Mouse (Mus musculus): ENCODE data around the gene 4930442H23Rik. TPM values are rescaled to one million over a fixed set of nuclear protein-coding genes. Genes with fewer than 3 reads are reported as not detected.

4930442H23Rik gene
- total RNA-seq, 4 experiments from 2014 or later, result not detected

GRCm38 (mm10) chr10:81145778-81146177 is 37.9 kb downstream of the 4930442H23Rik start:
- DNase-seq (ENCODE audit: low spot score), result no peak

GRCm38 (mm10) chr10:81145307-81145706 is 38.3 kb downstream of the 4930442H23Rik start:
- DNase-seq (ENCODE audit: low spot score), result no peak

- peak; percentile 62 for DNase-seq (ENCODE audit: low spot score)
Observed at GRCm38 (mm10) chr10:81144667-81145066, 39.0 kb downstream of the 4930442H23Rik start.

- no peak for DNase-seq (ENCODE audit: low spot score)
Observed at GRCm38 (mm10) chr10:81143845-81144437, 39.7 kb downstream of the 4930442H23Rik start.

- DNase-seq (ENCODE audit: low spot score), result no peak
Observed at GRCm38 (mm10) chr10:81143157-81143633, 40.5 kb downstream of the 4930442H23Rik start.

- no peak for DNase-seq (ENCODE audit: low spot score)
Observed at GRCm38 (mm10) chr10:81142551-81142981, 41.1 kb downstream of the 4930442H23Rik start.

GRCm38 (mm10) chr10:81141455-81142210 is 42.0 kb downstream of the 4930442H23Rik start:
- DNase-seq (ENCODE audit: low spot score), result no peak

GRCm38 (mm10) chr10:81140717-81141454 is 42.8 kb downstream of the 4930442H23Rik start:
- DNase-seq (ENCODE audit: low spot score), result no peak

GRCm38 (mm10) chr10:81140005-81140404 is 43.6 kb downstream of the 4930442H23Rik start:
- DNase-seq (ENCODE audit: low spot score), result no peak

- DNase-seq (ENCODE audit: low spot score), result no peak
Observed at GRCm38 (mm10) chr10:81139529-81139846, 44.2 kb downstream of the 4930442H23Rik start.

GRCm38 (mm10) chr10:81138821-81139528 is 44.7 kb downstream of the 4930442H23Rik start:
- no peak for DNase-seq (ENCODE audit: low spot score)

GRCm38 (mm10) chr10:81138131-81138782 is 45.4 kb downstream of the 4930442H23Rik start:
- no peak for DNase-seq (ENCODE audit: low spot score)

- peak; percentile 100 for DNase-seq (ENCODE audit: low spot score)
Observed at GRCm38 (mm10) chr10:81137252-81138130, 46.2 kb downstream of the 4930442H23Rik start.

GRCm38 (mm10) chr10:81136706-81137231 is 46.9 kb downstream of the 4930442H23Rik start:
- peak; percentile 57 for DNase-seq (ENCODE audit: low spot score)

GRCm38 (mm10) chr10:81135831-81136705 is 47.6 kb downstream of the 4930442H23Rik start:
- DNase-seq (ENCODE audit: low spot score), result peak; percentile 81

- no peak for DNase-seq (ENCODE audit: low spot score)
Observed at GRCm38 (mm10) chr10:81134966-81135681, 48.5 kb downstream of the 4930442H23Rik start, which contains the start of gene Zbtb7a. TSS of gene Zbtb7a (plus strand) at chr10:81135220.

GRCm38 (mm10) chr10:81134181-81134587 is 49.5 kb downstream of the 4930442H23Rik start:
- peak; percentile 79 for DNase-seq (ENCODE audit: low spot score)

Measured in heart, adult 8-10 months (tissue).